Mouse (Mus musculus) liver, embryonic 11.5 days (tissue): ENCODE results near the gene Pdgfb. TPM values are rescaled to one million over a fixed set of nuclear protein-coding genes. Genes with fewer than 3 reads are reported as not detected.

Experiments used
- ATAC-seq: fragments of 200-750 bp; cut with Nextera tagmentation; replicated peaks from 2 replicates; pipeline ENCODE4 v1.8.0; 2017; ENCODE audit warnings: moderate number of reproducible peaks, mild to moderate bottlenecking, moderate TSS enrichment, moderate library complexity; ENCODE audit not compliant: low FRiP score
- DNase-seq: peaks from one replicate; pipeline ENCODE4 v3.0.0-alpha.2; 2017; ENCODE audit warnings: low spot score
- H3K27ac ChIP-seq: fragments of 300-500 bp; sonication (generic); 2 replicates; pipeline ENCODE4 v1.5.1; 2014; ENCODE audit warnings: mild to moderate bottlenecking, low read depth, low read length, control low read depth
- H3K27me3 ChIP-seq: fragments of 300-500 bp; sonication (generic); replicated peaks from 2 replicates; pipeline ENCODE4 v1.6.1; 2014; ENCODE audit warnings: low read length, mixed read lengths; ENCODE audit not compliant: control insufficient read depth, insufficient read depth
- H3K36me3 ChIP-seq: fragments of 300-500 bp; sonication (generic); 2 replicates; pipeline ENCODE4 v1.6.1; 2014; ENCODE audit warnings: mild to moderate bottlenecking, low read length, moderate library complexity, mixed read lengths; ENCODE audit not compliant: control insufficient read depth, insufficient read depth
- H3K4me1 ChIP-seq: fragments of 300-500 bp; sonication (generic); replicated peaks from 2 replicates; pipeline ENCODE4 v1.6.1; 2014; ENCODE audit warnings: low read length, mixed read lengths; ENCODE audit not compliant: control insufficient read depth, insufficient read depth
- H3K4me2 ChIP-seq: fragments of 300-500 bp; sonication (generic); 2 replicates; pipeline ENCODE4 v1.6.1; 2014; ENCODE audit warnings: mild to moderate bottlenecking, control low read depth, moderate library complexity
- H3K4me3 ChIP-seq: fragments of 300-500 bp; sonication (generic); 2 replicates; pipeline ENCODE4 v1.5.1; 2014; ENCODE audit warnings: low read depth, low read length, control low read depth
- H3K9ac ChIP-seq: fragments of 300-500 bp; sonication (generic); 2 replicates; pipeline ENCODE4 v1.6.1; 2014; ENCODE audit warnings: low read depth, low read length, control low read depth
- H3K9me3 ChIP-seq: fragments of 300-500 bp; sonication (generic); 2 replicates; pipeline ENCODE4 v1.6.1; 2016; ENCODE audit warnings: low read length, inconsistent platforms, mixed read lengths; ENCODE audit not compliant: control insufficient read depth
- WGBS: fragments of 180-500 bp; shearing (Covaris S2); extraction: QIAGEN DNeasy Blood & Tissue Kit; methylation state at CpG from one replicate; pipeline ENCODE4 v1.1.7; 2014; 5-methylcytosine and 5-hydroxymethylcytosine counted together
- polyA plus RNA-seq: library from polyadenylated mRNA; unstranded; fragments of >200 nt; fragmentation: Nextera tagmentation; extraction: Ambion mirVana; gene quantifications from 2 replicates; pipeline ENCODE4 v1.2.1, GENCODE M21; 2014

Gene Pdgfb
- polyA plus RNA-seq, 1 experiment from 2014 or later, result 2.7 TPM

DNA sequence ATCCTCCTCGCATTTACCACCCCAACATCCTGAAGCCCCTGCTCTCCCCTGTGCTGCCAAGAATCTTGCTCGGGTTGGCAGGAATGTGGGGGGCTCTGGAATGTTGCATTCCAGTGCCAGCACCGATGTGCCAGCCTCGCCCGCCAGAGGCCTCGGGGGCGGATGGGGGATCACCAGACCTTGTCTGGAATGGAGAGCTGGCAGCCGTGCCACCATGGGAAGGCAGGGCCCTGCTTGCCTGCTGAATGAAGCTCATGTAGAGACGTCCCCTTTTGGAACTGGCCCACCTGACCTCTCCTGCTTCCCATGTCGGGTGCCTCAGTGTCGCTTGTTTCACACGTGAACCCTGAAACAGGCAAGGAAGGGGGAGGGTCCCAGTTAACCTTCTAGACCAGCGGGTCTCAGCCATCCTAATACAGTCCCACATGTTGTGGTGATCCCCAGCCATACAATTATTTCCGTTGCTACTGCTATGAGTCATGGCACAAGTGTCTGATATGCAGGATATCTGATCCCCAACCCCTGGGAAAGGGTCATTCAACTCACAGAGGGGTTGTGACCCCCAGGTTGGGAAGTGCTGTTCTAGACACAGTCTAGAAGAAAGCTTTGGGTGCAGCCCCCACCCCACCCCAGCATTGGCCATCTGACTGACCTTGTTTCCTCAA lies 12.0 kb upstream of the Pdgfb start:
- H3K4me2 ChIP-seq, result no peak overlapping the region
- ATAC-seq (no peak), DNase-seq (no peak)
- H3K9me3 ChIP-seq, result no peaks in the 10 kb centered on the region; the same call in 1 of the 2 replicates
- no peaks in the 10 kb centered on the region for H3K27me3 ChIP-seq
- WGBS, result 75% methylated on average over 14 of the region's 14 CpGs
- H3K36me3 ChIP-seq, result no peaks in the 10 kb centered on the region
- H3K9ac ChIP-seq, result no peak overlapping the region
- H3K4me3 ChIP-seq, result no peak overlapping the region
- peaks cover 9% of the 10 kb centered on the region; the same call in 1 of the 2 replicates for H3K4me1 ChIP-seq
- H3K27ac ChIP-seq, result no peak overlapping the region

DNA sequence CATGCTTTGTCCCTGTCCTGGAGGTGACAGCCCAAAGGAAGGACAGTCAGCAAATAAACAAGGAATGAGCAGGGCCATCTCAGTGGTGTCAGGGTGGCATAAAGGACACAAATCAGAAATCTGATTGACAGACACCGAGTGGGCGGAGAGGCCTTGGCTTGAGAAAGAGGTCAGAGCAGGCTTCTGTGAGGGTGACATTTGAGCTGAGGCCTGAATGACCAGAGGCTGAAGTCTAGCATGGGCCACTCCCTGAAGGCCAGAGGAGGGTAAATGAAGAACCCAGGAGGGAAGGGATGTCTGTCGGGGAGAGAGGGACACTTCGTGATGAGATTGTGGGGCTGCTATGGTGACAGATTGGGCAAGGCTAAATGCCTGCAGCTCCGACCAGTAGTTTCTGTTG lies 11.3 kb upstream of the Pdgfb start:
- Histone ChIP-seq H3K4me1 (peaks cover 9% of the 10 kb centered on the region; the same call in 1 of the 2 replicates), H3K4me2 (no peak overlapping the region), H3K9me3 (no peaks in the 10 kb centered on the region), H3K27ac (no peak overlapping the region), H3K36me3 (no peaks in the 10 kb centered on the region), H3K27me3 (no peaks in the 10 kb centered on the region), H3K4me3 (no peak overlapping the region), H3K9ac (no peak overlapping the region)
- DNase-seq (no peak), ATAC-seq (no peak)
- 71% methylated on average over 5 of the region's 5 CpGs for WGBS

DNA sequence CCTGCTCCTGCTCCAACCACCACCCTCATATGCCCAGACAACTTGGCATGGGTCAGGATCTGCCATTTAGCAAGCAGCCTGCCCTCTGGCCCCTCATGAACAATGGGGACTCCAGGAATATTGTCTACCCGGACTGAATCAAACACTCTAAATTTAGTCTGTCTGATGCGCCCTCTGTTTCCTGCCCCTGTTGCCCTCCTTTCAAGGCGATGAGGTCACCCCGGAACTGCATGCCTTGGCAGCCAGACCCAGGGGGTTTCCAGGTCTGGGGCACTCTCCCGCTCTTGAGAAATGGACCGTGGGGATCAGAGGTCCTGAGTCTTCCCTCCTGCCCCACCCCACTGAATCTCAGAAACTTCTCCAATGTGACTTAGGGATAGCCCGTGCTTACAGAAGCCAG lies 10.8 kb upstream of the Pdgfb start:
- Histone ChIP-seq H3K27me3 (no peaks in the 10 kb centered on the region), H3K27ac (no peak overlapping the region), H3K9me3 (no peaks in the 10 kb centered on the region), H3K9ac (no peak overlapping the region), H3K36me3 (no peaks in the 10 kb centered on the region), H3K4me3 (no peak overlapping the region), H3K4me2 (no peak overlapping the region), H3K4me1 (peaks cover 9% of the 10 kb centered on the region; the same call in 1 of the 2 replicates)
- WGBS, result 63% methylated on average over 7 of the region's 7 CpGs
- DNase-seq (no peak), ATAC-seq (no peak)

DNA sequence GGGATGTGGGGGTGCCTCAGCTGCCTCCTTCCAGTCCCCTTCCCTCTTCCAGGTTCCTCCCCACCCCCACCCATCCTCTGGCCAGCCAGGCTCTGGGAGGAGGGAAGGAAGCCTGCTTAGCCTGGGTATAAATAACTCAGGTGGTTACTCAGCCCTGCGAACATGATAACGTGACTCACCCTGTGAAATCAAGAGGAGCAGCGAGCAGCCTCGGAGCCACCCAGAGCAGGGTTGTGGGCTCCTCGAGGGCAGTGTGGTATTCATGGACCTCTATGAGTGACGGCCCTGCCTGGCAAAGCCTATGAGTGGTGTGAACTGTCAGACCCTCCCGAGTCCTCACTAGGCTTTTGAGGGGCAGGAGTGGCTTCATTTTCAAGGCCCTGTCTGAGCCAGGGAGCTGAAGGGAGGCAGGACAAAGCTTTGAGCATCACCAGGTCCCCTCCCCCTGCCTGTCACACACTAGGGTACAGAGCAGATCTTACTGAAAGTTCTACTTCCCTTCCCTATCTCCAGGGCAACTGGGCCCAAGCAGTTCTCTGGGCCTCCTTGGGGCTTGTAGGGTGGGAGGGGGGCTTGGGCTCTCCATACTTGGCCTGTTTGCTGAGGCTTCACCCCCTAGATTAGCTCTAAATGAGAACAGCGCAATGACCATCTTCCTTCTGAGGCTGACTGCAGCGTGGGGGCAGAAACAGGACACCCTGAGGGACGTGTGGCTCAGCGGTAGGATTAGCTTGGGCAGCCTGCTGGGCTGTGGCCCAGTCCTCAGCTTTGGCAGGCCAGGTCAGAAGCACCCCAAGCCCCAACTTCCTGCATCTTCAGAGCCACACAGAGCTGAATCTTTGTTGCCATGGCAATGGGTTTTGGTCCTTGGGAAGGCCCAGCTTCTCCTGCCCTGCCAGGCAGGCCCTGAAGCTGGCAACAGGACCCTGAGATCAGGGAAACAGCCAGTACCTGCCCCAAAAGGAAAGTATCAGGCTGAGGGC lies 9.8 kb upstream of the Pdgfb start:
- no peaks in the 10 kb centered on the region for H3K36me3 ChIP-seq
- ATAC-seq (no peak), DNase-seq (no peak)
- no peak overlapping the region for H3K4me3 ChIP-seq
- H3K4me2 ChIP-seq, result no peak overlapping the region
- H3K9ac ChIP-seq, result no peak overlapping the region
- H3K27me3 ChIP-seq, result peaks cover under 1% of the 10 kb centered on the region; the same call in 1 of the 2 replicates
- H3K4me1 ChIP-seq, result peaks cover 9% of the 10 kb centered on the region; the same call in 1 of the 2 replicates
- WGBS, result 29% methylated on average over 11 of the region's 11 CpGs
- H3K27ac ChIP-seq, result no peak overlapping the region
- H3K9me3 ChIP-seq, result no peaks in the 10 kb centered on the region

DNA sequence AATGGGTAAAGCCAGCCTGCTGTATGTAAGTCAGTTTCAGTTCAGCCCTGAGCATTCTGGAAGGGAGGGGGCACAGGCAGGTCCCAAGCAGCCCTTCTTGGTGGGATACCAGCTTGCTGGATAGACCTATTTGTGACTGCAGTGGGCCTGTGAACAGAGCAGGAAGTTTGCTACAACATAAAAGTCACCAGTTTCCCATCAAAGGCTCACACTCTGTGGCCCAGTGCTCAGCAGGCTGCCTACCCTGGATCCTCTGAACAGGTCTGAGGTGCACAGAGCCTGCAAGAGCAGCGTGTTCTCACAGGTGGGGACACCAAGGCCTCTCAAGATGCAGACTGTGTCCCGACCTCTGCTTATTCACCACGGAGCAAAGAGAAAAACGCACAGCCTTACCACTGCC lies 5.7 kb upstream of the Pdgfb start:
- H3K4me2 ChIP-seq, result no peak overlapping the region
- 72% methylated on average over 4 of the region's 4 CpGs for WGBS
- DNase-seq (no peak), ATAC-seq (no peak)
- no peak overlapping the region for H3K9ac ChIP-seq
- H3K27ac ChIP-seq, result no peak overlapping the region
- no peaks in the 10 kb centered on the region for H3K36me3 ChIP-seq
- peaks cover 8% of the 10 kb centered on the region; the same call in 1 of the 2 replicates for H3K4me1 ChIP-seq
- no peak overlapping the region for H3K4me3 ChIP-seq
- peaks cover 12% of the 10 kb centered on the region for H3K27me3 ChIP-seq
- no peaks in the 10 kb centered on the region for H3K9me3 ChIP-seq

DNA sequence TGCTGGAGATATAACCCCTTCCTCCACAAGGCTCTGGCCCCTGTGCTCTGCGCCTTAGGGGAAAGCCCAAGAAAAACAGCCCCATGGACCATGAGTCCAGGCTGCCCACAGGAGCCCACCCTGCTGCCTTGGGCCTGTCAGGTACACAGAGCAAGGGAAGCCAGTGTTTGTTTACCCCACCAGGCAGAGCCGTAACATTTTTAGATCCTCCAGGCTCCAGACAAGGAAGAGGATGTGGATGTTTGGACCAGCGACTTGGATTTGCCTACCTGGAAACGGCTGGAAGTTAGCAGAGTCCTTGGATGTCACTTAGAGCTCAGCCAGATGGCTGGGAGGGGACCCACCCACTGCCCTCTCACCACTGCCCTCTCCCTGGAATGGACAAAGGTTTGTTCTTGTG lies 4.8 kb upstream of the Pdgfb start:
- Histone ChIP-seq H3K36me3 (no peaks in the 10 kb centered on the region), H3K27ac (no peak overlapping the region), H3K4me1 (peaks cover 5% of the 10 kb centered on the region), H3K27me3 (peaks cover 21% of the 10 kb centered on the region), H3K9ac (no peak overlapping the region), H3K4me2 (no peak overlapping the region), H3K9me3 (no peaks in the 10 kb centered on the region), H3K4me3 (no peak overlapping the region)
- WGBS, result 57% methylated on average over 4 of the region's 4 CpGs
- no peak for ATAC-seq
- no peak for DNase-seq

DNA sequence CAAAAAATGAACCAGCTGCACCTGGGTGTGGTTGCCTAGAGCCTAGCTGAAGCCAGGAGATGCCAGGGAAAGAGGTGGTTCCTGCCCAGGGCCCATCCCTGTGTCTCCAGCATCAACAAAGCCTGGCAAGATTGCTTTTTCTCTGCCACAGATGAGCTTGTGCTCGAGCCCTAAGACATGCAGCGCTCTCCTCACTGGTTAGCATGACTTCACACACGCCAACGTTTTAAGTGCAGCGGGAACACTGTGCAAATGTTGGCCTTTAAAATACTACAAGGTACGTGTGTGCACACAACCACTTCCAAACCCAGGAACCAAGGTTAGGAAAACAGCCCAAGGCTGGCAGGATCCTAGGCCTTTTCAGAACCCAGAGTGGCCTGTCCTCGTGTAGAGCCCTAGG lies 4.4 kb upstream of the Pdgfb start:
- Histone ChIP-seq H3K36me3 (no peaks in the 10 kb centered on the region), H3K9me3 (no peaks in the 10 kb centered on the region), H3K27ac (no peak overlapping the region), H3K4me1 (peaks cover 4% of the 10 kb centered on the region), H3K4me3 (no peak overlapping the region), H3K27me3 (peaks cover 25% of the 10 kb centered on the region), H3K9ac (no peak overlapping the region), H3K4me2 (no peak overlapping the region)
- 85% methylated on average over 7 of the region's 7 CpGs for WGBS
- DNase-seq, result no peak
- no peak for ATAC-seq

DNA sequence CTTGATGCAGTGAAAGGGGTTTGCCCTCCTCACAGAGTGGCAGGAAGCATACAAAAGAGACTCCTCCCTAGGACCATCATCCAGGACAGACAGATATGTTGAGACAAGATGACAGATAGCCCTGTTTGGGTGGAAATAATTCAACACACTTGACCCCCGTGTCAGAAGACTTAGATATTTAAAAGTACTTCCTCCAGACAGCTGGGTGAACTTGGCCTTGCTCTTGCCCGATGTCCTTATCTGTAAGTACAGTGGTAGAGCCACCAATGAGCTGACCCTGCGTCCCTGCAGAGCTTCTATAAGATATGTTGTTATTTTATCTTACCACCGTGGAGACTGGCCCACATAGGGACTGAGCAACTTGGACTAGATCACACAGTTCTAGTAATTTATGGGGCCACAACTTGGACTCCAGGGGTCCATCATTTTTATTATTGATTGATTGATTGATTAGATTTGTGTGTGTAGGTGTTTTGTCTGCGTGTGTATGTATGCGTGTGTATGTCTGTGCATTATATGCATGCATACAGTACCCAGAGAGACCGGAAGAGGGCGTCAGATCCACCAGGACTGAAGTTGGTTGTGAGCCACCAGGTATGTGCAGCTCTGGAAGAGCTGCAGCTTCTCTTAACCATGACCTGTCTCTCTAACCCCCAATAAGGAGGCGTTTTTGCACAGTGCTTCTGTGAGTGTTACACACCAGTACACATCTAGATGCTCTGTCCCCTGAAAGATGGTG lies 2.0 kb upstream of the Pdgfb start:
- H3K27me3 ChIP-seq, result peaks cover 50% of the 10 kb centered on the region
- no peak for DNase-seq

More for the DNA sequence above, 2.0 kb upstream of the Pdgfb start:
- 63% methylated on average over 9 of the region's 9 CpGs for WGBS
- Histone ChIP-seq H3K4me2 (no peak overlapping the region), H3K9ac (no peak overlapping the region), H3K9me3 (no peaks in the 10 kb centered on the region), H3K27ac (no peak overlapping the region), H3K4me1 (peaks cover 20% of the 10 kb centered on the region), H3K36me3 (no peaks in the 10 kb centered on the region), H3K4me3 (no peak overlapping the region)
- no peak for ATAC-seq
